Mouse (Mus musculus) layer of hippocampus, adult 11-12 months (tissue): Measurements from ENCODE around the gene Kras.
A peak's percentile ranks its signal among the peaks of the same experiment; 100 is the strongest.

Source experiments
- DNase-seq: peaks from one replicate; pipeline ENCODE4 v3.0.0; 2022; ENCODE audit warnings: low spot score

Gene Kras

DNA sequence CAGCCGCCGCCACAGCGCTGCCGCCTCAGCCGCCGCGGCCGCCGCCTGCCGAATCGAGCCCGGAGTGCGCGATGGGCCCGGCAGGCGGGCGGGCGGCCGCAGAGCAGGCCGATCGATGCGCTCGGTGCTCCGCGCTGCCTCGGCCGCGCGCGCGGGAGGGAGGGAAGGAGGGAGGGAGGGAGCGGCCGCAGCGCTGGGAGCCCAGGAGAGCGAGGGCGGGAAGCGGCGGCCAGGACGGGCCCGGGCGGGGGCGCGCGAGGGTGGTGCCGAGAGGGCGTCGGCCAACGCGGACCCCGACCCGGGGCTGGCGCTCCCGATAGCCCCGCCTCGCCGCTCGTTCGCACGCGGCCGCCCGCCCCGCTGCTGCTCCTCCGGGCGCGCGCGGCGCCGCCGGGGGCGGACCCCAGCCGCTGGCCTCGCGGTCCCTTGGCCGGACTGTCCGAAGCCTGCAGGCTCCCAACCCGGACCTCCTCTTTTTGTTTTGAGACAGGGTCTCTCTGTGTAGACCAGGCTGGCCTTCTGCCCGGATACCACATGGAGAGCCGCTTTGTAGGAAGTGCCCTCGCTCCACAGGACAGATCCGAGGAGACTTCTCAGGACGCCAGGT, at the start of gene Kras:
TSS of gene Kras (minus strand) at position 55 of the 607 bp plus-strand sequence.
- DNase-seq = peak; percentile 82

- no peak for DNase-seq
Observed at GRCm38 (mm10) chr6:145297626-145298025, 47.6 kb upstream of the Kras start.

GRCm38 (mm10) chr6:145296979-145297378, 46.9 kb upstream of the Kras start:
- DNase-seq = no peak

DNA sequence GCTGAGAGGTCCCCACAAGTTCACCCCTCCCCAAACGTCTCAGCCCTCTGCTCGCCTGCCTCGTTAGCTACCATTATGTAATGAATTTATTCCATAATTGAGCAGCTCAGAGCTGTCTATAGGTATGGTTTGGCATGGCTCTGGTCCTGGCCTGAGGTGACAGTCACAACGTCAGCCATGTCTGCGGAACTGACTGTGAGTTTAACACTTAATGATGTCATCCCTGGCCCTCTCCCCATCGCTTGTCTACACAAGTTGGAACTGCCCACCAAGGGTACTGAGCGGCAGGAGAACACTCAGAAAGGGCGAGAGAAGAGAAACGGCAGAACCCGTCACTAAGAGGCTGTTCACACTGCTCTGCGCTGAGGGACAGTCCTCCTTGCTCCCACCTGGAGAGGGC, 45.1 kb upstream of the Kras start:
- DNase-seq = no peak

DNA sequence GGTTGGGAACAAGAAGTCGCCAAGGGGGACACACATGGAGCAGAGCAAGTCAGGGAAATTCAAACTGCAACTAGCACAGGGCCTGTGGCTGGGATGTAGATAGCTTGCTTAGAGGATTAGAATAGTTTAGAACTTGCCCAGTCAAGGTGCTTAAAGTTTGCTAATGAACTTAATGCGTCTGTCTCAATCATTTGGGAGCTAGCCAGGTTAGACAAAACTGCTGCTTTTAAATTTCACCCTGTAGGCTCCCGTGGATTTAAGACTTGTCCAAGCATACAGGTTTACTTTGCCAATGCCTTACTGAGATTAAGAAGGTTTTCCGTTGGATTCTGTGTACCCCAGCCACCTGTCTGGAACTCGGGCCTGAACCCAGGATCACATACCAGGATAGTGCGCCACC, 43.1 kb upstream of the Kras start:
- no peak for DNase-seq

- no peak for DNase-seq
Observed at GRCm38 (mm10) chr6:145291383-145292289, 41.6 kb upstream of the Kras start.

DNA sequence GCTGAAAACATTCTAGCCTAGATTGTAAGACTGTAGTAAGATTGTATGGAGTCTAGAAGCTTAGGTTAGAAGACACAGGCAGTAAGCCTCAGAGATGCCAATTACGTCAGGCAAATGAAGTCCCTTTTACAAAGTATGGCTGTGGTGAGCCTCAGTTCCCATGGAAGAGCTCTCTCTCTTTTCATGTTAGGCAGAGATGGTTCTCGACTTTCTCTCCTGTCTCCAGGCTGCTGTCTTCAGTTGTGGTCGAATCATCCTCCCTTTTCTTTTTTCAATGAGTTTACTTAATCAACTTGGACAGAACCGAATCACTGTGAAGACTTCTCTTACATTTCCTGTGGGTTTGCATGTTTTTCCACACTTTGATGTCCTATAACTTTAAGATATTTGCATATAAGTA, 35.6 kb upstream of the Kras start:
- no peak for DNase-seq

DNA sequence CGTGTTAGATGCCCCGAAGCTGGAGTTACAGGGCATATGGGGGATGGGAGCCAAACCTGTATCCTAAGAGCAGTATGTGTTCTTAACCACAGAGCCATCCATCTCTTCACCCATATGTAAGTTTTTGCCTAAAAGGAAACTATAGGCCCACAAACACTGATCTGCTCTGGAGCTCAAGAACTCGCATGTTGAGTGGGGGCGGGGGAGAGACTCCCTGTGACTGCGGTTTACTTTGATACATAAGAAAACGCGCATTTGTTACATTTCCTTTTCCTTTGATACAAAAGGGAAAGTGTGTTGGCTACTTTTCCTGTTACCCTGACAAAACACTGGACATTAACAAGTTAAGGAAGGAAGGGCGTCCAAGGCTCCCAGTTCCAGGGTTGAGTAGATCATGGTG, 34.2 kb upstream of the Kras start:
- no peak for DNase-seq

- no peak for DNase-seq
Observed at GRCm38 (mm10) chr6:145277138-145277763, 27.2 kb upstream of the Kras start.

GRCm38 (mm10) chr6:145276265-145276780, 26.3 kb upstream of the Kras start:
- DNase-seq = peak; percentile 36

DNA sequence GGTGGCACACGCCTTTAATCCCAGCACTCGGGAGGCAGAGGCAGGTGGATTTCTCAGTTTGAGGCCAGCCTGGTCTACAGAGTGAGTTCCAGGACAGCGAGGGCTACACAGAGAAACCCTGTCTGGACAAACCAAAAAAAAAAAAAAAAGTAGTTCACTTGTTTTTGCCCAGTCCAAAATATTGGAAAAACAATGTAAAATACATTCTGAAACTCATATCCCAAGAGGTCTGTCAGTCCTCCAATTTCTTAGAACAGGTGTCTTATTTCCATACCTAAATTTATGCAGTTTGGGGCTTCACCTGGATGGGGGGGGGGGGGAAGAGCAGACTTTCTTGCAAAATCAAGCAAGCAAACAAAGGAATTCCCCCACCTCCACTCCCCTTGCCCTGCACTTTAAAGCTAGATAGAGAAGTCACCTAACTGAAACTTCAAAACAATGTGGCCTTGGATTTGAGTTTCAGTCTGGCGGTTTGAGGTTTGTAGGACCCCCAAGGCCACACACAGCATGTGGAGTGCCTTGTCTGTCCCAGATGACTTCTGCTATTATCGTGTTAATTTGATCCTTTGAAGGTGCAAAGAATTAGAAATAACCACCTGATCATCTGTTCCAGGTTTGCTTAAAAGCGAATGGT, 25.7 kb upstream of the Kras start:
- no peak for DNase-seq

DNA sequence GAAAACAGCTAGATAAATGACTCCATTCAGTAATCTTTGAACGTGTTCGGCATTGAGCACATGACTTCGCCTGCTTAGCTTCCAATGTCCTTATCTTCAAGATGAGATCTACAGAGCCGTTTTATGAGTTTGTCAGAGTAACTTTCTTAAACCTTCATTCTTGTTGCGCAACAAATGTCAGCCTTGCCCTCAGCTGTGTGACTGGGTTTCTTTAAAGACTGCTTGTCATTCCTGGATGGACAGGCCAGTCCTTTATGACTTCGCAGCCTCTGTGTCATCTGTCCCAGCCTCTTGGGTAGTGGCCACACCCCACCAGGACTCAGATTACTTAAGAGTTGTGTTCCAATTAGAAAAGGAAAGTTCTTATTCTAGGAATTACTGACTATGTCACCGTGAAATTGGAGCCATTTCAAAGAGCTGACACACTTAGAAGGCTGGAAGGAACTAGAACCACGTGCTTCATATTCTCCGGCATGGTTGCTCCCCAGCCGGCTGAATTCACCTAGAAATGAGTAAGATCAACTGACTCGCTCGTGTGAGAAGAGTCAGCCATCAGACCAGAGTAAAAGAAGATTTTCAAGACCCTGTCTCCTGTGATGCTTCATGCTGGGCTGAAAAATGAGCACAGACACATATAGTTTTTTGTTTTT, 24.1 kb upstream of the Kras start:
- DNase-seq = no peak

DNA sequence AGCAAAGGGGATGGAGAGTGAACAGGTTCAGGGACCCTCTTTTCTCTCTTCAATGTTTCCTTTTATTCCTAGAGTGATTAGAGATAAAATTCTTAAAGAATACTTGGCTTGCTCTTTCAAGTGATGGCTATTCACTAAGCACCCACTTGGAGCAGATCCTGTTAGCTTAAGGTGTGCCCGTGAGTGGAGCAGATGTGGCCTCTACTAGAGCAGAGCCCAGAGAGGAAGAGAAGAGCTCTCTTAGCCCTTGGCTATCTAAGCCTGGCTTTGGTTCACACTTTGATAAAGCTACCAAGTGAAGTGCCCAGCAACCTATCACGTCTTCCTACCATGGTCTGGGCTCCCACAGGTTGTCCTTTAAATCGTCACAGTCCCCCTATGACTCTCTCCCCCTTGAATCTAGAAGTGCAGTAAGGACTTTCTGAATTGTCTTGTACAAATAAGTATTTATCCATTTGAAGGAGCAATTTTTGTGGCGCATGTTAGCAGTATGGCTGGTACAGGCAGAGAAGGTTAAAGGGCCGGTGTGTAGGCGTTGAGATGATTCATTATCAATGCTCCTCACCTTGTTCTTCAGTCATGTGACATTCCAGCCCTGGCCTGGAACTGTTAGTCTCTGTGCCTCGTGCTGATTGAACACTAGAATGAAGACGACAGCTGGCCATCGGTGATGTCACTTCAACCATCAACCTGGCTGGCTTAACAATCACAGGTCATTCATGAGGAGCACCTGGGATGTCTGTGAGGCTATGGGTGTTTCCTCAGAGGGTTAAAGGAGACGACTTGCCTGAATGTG, 22.3 kb upstream of the Kras start:
- no peak for DNase-seq

- no peak for DNase-seq
Observed at GRCm38 (mm10) chr6:145269313-145269845, 19.3 kb upstream of the Kras start.

DNA sequence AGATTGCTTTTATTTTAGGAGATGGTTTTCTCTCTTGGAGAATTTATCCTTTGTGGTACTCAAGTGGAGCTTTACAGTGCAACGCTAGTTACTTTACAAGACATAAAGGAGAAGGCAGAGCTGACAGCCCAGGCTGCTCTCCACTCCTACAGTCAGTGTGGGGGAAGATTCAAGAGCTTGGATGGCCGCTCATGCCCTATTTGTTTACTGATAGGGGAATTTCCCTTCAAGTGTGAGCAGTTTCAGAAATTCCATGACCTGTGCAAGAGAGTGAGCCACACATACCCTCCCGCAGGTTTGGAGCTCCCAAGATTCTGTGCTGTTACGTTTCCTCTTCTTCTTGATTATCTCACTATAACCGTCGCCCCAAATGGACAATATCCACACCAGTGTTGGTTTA, 17.7 kb upstream of the Kras start:
- no peak for DNase-seq

DNA sequence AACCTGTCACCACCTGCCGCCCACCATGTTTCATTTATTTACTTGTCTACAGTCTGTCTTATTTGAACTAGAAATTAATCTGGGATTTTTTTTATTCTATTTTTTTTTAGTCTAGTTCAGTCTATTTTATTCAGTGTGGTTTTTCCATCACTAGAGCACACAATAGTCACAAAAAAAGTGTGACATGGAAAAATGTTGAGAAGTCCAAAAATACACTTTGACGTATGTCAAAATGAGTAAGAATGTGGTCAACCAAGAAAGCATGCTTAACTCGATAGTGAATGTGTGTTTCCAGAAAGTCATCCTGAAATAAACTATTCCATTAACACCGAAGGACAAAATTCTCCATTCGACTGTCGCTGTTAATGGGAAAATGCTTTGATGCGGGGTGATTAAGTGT, 12.3 kb upstream of the Kras start:
- DNase-seq = no peak

DNA sequence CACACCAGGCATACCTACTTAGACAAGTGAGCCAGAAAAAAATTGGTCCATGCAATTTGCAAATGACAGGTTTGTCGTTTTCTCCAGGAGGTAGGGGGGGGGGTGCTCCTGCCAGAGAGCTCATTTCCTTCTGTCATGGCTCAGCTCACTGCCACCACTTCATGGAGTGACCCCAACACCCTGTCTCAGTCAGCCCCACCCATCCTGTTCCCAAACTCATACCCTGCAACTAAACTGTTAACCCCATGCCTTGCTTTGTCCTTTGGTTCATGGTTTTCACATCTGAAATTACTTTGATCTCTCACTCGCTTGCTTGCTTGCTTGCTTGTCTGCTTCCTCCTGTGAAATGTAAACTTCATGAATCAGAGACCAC, 6.6 kb upstream of the Kras start:
- DNase-seq = no peak

DNA sequence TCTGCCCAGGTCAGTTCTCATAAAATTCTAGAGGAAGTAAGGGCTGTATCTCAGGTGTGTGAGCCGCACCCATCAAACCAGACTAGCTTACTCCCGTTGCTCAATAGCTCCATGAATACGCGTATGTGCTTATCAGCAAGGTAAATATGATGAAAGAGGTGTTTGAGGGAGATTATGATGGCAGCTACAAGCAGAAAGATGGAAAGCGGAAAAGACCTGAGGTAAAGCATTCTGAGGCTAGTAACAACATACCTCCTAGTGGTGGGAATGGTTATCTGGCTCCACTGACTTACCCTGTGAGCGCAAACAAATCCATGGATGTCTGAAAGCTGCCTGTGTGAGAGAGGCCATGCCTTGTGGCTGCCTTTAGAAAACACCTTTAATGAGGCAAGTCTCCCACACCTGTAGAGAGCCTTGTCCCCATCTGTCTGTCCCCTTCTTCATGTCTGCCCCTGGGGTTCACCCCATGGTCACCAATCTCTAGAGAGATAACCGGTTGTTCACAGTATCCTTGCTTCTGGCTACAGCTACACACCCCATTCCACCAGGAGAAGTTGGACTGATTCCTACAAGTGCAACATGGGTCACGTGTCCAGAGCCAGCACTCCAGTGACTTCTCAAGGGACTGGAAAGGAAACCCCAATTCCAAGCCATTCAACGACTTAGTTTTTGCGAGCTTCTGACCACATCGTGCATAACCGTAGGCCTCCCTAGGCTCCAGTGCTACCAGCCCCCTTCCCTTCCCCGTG, 6.1 kb upstream of the Kras start:
- DNase-seq = no peak

GRCm38 (mm10) chr6:145250820-145251219, 781 bp upstream of the Kras start:
- DNase-seq = peak; percentile 15
